Mouse (Mus musculus): ENCODE data around the gene Pum3. TPM values are rescaled to one million over a fixed set of nuclear protein-coding genes. Genes with fewer than 3 reads are reported as not detected.

The Pum3 gene
- total RNA-seq, 2 experiments from 2014 or later: 30.3 to 33.1 TPM

Other genes with a start within 250 kb of the Pum3 start
- gene Vldlr, start 213.3 kb downstream of the Pum3 start, total RNA-seq (2021): 100 to 1,000 TPM; 252 to 256 TPM
- gene Kcnv2, start 107.2 kb downstream of the Pum3 start, total RNA-seq (2021): 1 to 10 TPM; 3.3 to 4.6 TPM